Mouse (Mus musculus) intestine, embryonic 14.5 days (tissue): ENCODE data around the gene Slc44a5. TPM values are rescaled to one million over a fixed set of nuclear protein-coding genes. Genes with fewer than 3 reads are reported as not detected.

Experiments used
- ATAC-seq: fragments of 200-750 bp; cut with Nextera tagmentation; replicated peaks from 2 replicates; pipeline ENCODE4 v1.8.0; 2017; ENCODE audit warnings: low read depth, moderate number of reproducible peaks, moderate TSS enrichment, moderate library complexity; ENCODE audit not compliant: low FRiP score, low TSS enrichment
- DNase-seq: peaks from one replicate; pipeline ENCODE4 v3.0.0-alpha.2; 2018; ENCODE audit warnings: low spot score
- H3K27ac ChIP-seq: fragments of 300-500 bp; sonication (generic); 2 replicates; pipeline ENCODE4 v1.5.1; 2014; ENCODE audit warnings: low read depth, mild to moderate bottlenecking, control low read depth
- H3K27me3 ChIP-seq: fragments of 300-500 bp; sonication (generic); replicated peaks from 2 replicates; pipeline ENCODE4 v1.6.1; 2014; ENCODE audit warnings: low read length, control low read depth; ENCODE audit not compliant: control insufficient read depth, insufficient read depth
- H3K36me3 ChIP-seq: fragments of 300-500 bp; sonication (generic); 2 replicates; pipeline ENCODE4 v1.6.1; 2014; ENCODE audit warnings: low read length, control low read depth; ENCODE audit not compliant: control insufficient read depth, insufficient read depth
- H3K4me1 ChIP-seq: fragments of 300-500 bp; sonication (generic); replicated peaks from 2 replicates; pipeline ENCODE4 v1.6.1; 2014; ENCODE audit warnings: low read length, control low read depth, mixed read lengths; ENCODE audit not compliant: control insufficient read depth, insufficient read depth
- H3K4me2 ChIP-seq: fragments of 300-500 bp; sonication (generic); 2 replicates; pipeline ENCODE4 v1.6.1; 2014; ENCODE audit warnings: low read length
- H3K4me3 ChIP-seq: fragments of 300-500 bp; sonication (generic); 2 replicates; pipeline ENCODE4 v1.5.1; 2014; ENCODE audit warnings: low read depth, low read length, control low read depth, mixed read lengths
- H3K9ac ChIP-seq: fragments of 300-500 bp; sonication (generic); 2 replicates; pipeline ENCODE4 v1.6.1; 2014; ENCODE audit warnings: mild to moderate bottlenecking, low read length
- H3K9me3 ChIP-seq: fragments of 300-500 bp; sonication (generic); 2 replicates; pipeline ENCODE4 v1.6.1; 2016; ENCODE audit warnings: low read length, control low read depth; ENCODE audit not compliant: control insufficient read depth
- WGBS: fragments of 180-500 bp; shearing (Covaris S2); extraction: QIAGEN DNeasy Blood & Tissue Kit; methylation state at CpG from one replicate; pipeline ENCODE4 v1.1.7; 2014; 5-methylcytosine and 5-hydroxymethylcytosine counted together
- polyA plus RNA-seq: library from polyadenylated mRNA; unstranded; fragments of >200 nt; fragmentation: Nextera tagmentation; extraction: Ambion mirVana; gene quantifications from 2 replicates; pipeline ENCODE4 v1.2.1, GENCODE M21; 2014

The Slc44a5 gene
- polyA plus RNA-seq, 1 experiment from 2014 or later, result 1.5 TPM

GRCm38 (mm10) chr3:154124890-154125575, 151.8 kb downstream of the Slc44a5 start:
- Histone ChIP-seq H3K36me3 (no peaks in the 10 kb centered on the region), H3K4me3 (no peak overlapping the region), H3K4me2 (no peak overlapping the region), H3K9me3 (no peaks in the 10 kb centered on the region), H3K27ac (no peak overlapping the region), H3K4me1 (no peaks in the 10 kb centered on the region), H3K9ac (no peak overlapping the region), H3K27me3 (no peaks in the 10 kb centered on the region)
- no peak for ATAC-seq
- DNase-seq, result no peak
- 87% methylated on average over 15 of the region's 15 CpGs for WGBS

GRCm38 (mm10) chr3:154125768-154126376, 152.6 kb downstream of the Slc44a5 start:
- Histone ChIP-seq H3K4me1 (no peaks in the 10 kb centered on the region), H3K4me2 (no peak overlapping the region), H3K36me3 (no peaks in the 10 kb centered on the region), H3K4me3 (no peak overlapping the region), H3K9ac (no peak overlapping the region), H3K27ac (no peak overlapping the region), H3K27me3 (no peaks in the 10 kb centered on the region), H3K9me3 (no peaks in the 10 kb centered on the region)
- WGBS, result 76% methylated on average over 7 of the region's 7 CpGs
- no peak for ATAC-seq
- no peak for DNase-seq

GRCm38 (mm10) chr3:154127246-154127645, 154.0 kb downstream of the Slc44a5 start:
- 80% methylated on average over 3 of the region's 3 CpGs for WGBS
- Histone ChIP-seq H3K9me3 (no peaks in the 10 kb centered on the region), H3K4me1 (no peaks in the 10 kb centered on the region), H3K27me3 (no peaks in the 10 kb centered on the region), H3K9ac (no peak overlapping the region), H3K4me2 (no peak overlapping the region), H3K36me3 (no peaks in the 10 kb centered on the region), H3K4me3 (no peak overlapping the region), H3K27ac (no peak overlapping the region)
- DNase-seq (no peak), ATAC-seq (no peak)

- no peak for DNase-seq
- WGBS, result 69% methylated on average over 4 of the region's 4 CpGs
- H3K27me3 ChIP-seq, result no peaks in the 10 kb centered on the region
Observed at GRCm38 (mm10) chr3:154129036-154129435, 155.8 kb downstream of the Slc44a5 start.

GRCm38 (mm10) chr3:154130431-154131114, 157.3 kb downstream of the Slc44a5 start:
- H3K9ac ChIP-seq, result no peak overlapping the region
- 89% methylated on average over 6 of the region's 6 CpGs for WGBS
- no peak overlapping the region for H3K4me3 ChIP-seq
- H3K4me1 ChIP-seq, result no peaks in the 10 kb centered on the region
- no peaks in the 10 kb centered on the region for H3K27me3 ChIP-seq
- no peak overlapping the region for H3K4me2 ChIP-seq
- no peak for ATAC-seq
- DNase-seq, result no peak
- H3K36me3 ChIP-seq, result no peaks in the 10 kb centered on the region
- H3K27ac ChIP-seq, result no peak overlapping the region
- no peaks in the 10 kb centered on the region for H3K9me3 ChIP-seq

More at GRCm38 (mm10) chr3:154129036-154129435, 155.8 kb downstream of the Slc44a5 start:
- H3K4me1 ChIP-seq, result no peaks in the 10 kb centered on the region
- ATAC-seq, result no peak
- no peaks in the 10 kb centered on the region for H3K36me3 ChIP-seq
- no peak overlapping the region for H3K27ac ChIP-seq
- H3K4me2 ChIP-seq, result no peak overlapping the region
- H3K9me3 ChIP-seq, result no peaks in the 10 kb centered on the region
- H3K4me3 ChIP-seq, result no peak overlapping the region
- no peak overlapping the region for H3K9ac ChIP-seq

- H3K27me3 ChIP-seq, result no peaks in the 10 kb centered on the region
- no peak overlapping the region for H3K27ac ChIP-seq
- DNase-seq (no peak), ATAC-seq (no peak)
- no peaks in the 10 kb centered on the region for H3K9me3 ChIP-seq
- H3K9ac ChIP-seq, result no peak overlapping the region
- no peaks in the 10 kb centered on the region for H3K4me1 ChIP-seq
- no peaks in the 10 kb centered on the region for H3K36me3 ChIP-seq
- no peak overlapping the region for H3K4me2 ChIP-seq
- no peak overlapping the region for H3K4me3 ChIP-seq
- 76% methylated on average over 6 of the region's 6 CpGs for WGBS
Observed at GRCm38 (mm10) chr3:154133986-154134385, 160.8 kb downstream of the Slc44a5 start.

GRCm38 (mm10) chr3:154134701-154135100, 161.5 kb downstream of the Slc44a5 start:
- H3K9ac ChIP-seq, result no peak overlapping the region

GRCm38 (mm10) chr3:154136501-154136900, 163.3 kb downstream of the Slc44a5 start:
- H3K4me2 ChIP-seq, result no peak overlapping the region
- H3K27me3 ChIP-seq, result no peaks in the 10 kb centered on the region
- ATAC-seq (no peak), DNase-seq (no peak)
- H3K4me1 ChIP-seq, result no peaks in the 10 kb centered on the region
- no peaks in the 10 kb centered on the region for H3K9me3 ChIP-seq
- H3K9ac ChIP-seq, result no peak overlapping the region
- H3K36me3 ChIP-seq, result no peaks in the 10 kb centered on the region
- WGBS, result 76% methylated on average over 3 of the region's 3 CpGs
- no peak overlapping the region for H3K4me3 ChIP-seq
- no peak overlapping the region for H3K27ac ChIP-seq

More at GRCm38 (mm10) chr3:154134701-154135100, 161.5 kb downstream of the Slc44a5 start:
- no peak for ATAC-seq
- 65% methylated on average over 2 of the region's 2 CpGs for WGBS
- no peak for DNase-seq
- H3K4me3 ChIP-seq, result no peak overlapping the region
- H3K27me3 ChIP-seq, result no peaks in the 10 kb centered on the region
- H3K27ac ChIP-seq, result no peak overlapping the region
- no peaks in the 10 kb centered on the region for H3K36me3 ChIP-seq
- H3K9me3 ChIP-seq, result no peaks in the 10 kb centered on the region
- H3K4me1 ChIP-seq, result no peaks in the 10 kb centered on the region
- H3K4me2 ChIP-seq, result no peak overlapping the region
